Mouse (Mus musculus) spleen, adult 2 months (tissue): ENCODE measurements around the gene Tdrd5.

Experiments
- CTCF ChIP-seq: fragments of 200-500 bp; IDR thresholded peaks from 2 replicates; pipeline ENCODE4 v1.5.1; 2011; ENCODE audit warnings: mild to moderate bottlenecking, inconsistent platforms; ENCODE audit not compliant: insufficient read depth, insufficient read length, insufficient replicate concordance; ENCODE audit errors: extremely low read depth
- POLR2A ChIP-seq: fragments of 200-500 bp; IDR thresholded peaks from 2 replicates; pipeline ENCODE4 v1.6.1; 2011; ENCODE audit warnings: low read depth, low read length, inconsistent platforms

DNA sequence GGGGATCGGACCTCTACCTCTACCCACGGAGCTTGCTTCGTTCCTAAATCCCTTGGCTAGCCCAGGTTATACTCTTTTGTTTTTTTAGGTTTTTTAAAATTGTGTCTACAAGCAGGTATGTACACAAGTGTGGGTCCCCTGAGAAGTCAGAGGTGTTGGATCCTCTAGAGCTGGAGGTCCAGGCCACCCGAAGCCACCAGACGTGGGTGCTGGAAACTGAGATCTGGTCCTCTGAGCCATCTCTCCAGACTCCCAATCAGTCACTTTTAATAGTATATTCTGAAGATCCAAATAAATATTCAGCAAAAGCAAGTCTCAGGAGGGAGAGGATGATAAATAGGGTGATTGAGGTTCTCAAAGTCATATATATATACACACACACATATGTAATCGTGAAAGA is 13.4 kb downstream of the Tdrd5 start:
- TF ChIP-seq CTCF (no peak), POLR2A (no peak)
